ENCODE assay signal across 9 mouse cellular contexts in the genomic region with DNA sequence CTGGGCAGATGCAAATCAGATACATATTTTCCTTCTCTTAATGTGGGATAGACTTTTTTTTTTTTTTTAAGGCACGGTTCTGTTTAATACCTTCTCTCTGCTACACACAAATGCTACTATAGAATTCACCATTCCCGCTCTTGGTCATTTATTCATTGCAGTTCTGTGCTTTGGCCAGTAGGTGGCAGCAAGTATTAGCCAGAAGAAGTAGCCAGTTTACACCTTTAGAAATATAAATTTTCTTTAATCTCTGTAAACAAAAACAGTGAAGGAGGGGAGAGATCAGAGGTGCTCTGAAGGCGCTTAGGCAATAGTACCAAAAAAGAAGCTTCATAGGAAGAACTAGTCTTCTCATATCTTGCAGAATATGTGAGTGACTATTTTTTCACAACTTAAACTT. TPM values are rescaled to one million over a fixed set of nuclear protein-coding genes. Genes with fewer than 3 reads are reported as not detected.
A peak's percentile ranks its signal among the peaks of the same experiment; 100 is the strongest.
DNase-seq lines count a peak whose midpoint lies in the region; ATAC-seq and TF ChIP-seq lines count a peak whose summit lies in the region.
"Had no signal": no experiment of that assay in that cellular context is flagged by ENCODE, and none has a peak within 500 bp of the region (broad histone marks: within the 10 kb centered on the region; RNA-seq: fewer than 3 reads in every experiment).

No protein-coding gene starts in this region.

- peak; percentile 13 to 55 for DNase-seq in frontal cortex, postnatal 36 days (ENCODE audit: low spot score in 2 of 2)
- peak; percentile 44 for DNase-seq in thymus, adult 2 months
- DNase-seq in thymus, adult 18-20 months, result no peak
- DNase-seq in cerebellum, postnatal 14 days, result peak; percentile 67 to 69
- peak; percentile 65 for DNase-seq in kidney, postnatal 0 days (ENCODE audit: low spot score)
- DNase-seq in mesoderm, embryonic 11.5 days (ENCODE audit: low read depth, low spot score), result peak; percentile 56
- no peak for DNase-seq in ovary, postnatal 10 days (ENCODE audit: low spot score)

- H3K4me3 ChIP-seq in thymus, adult 2 months (ENCODE audit: control insufficient read depth, insufficient read depth, low read length), result no peak overlapping the region
- H3K4me3 ChIP-seq in kidney, postnatal 0 days (replicated peaks; ENCODE audit: low read depth, low read length), result no peak overlapping the region
- H3K4me3 ChIP-seq: hindbrain, embryonic 15.5 days had no signal

- TF ChIP-seq CTCF in thymus, adult 2 months (IDR thresholded peaks at IDR 0.05; ENCODE audit: borderline replicate concordance, control insufficient read depth, extremely low read depth, insufficient read depth, low read length, poor library complexity), result no peak
- TF ChIP-seq CTCF in kidney, postnatal 0 days (IDR thresholded peaks at IDR 0.05; ENCODE audit: low read depth), result peak; percentile 88

- H3K4me1 ChIP-seq in thymus, adult 2 months (replicated peaks; ENCODE audit: control insufficient read depth, insufficient read depth, low read length), result 0 out of 2 replicates have a peak, but pooled peaks cover 2% of the 10 kb centered on the region
- H3K4me1 ChIP-seq in kidney, postnatal 0 days (replicated peaks; ENCODE audit: insufficient read depth, low read length), result no peaks in the 10 kb centered on the region
- H3K4me1 ChIP-seq: hindbrain, embryonic 15.5 days had no signal

- TF ChIP-seq POLR2A in thymus, adult 2 months (IDR thresholded peaks at IDR 0.05; ENCODE audit: control insufficient read depth, extremely low read depth, insufficient read depth, low read length, poor library complexity), result no peak

- 4% methylated on average over 3 of the region's 3 CpGs for WGBS in thymus, adult 2 months
- 4% methylated on average over 3 of the region's 3 CpGs for WGBS in kidney, postnatal 0 days

- no peaks in the 10 kb centered on the region for H3K27me3 ChIP-seq in thymus, adult 2 months (ENCODE audit: control insufficient read depth, insufficient read depth, low read length)
- H3K27me3 ChIP-seq in kidney, postnatal 0 days (ENCODE audit: insufficient read depth, low read length), result no peaks in the 10 kb centered on the region
- H3K27me3 ChIP-seq: hindbrain, embryonic 15.5 days had no signal

- H3K9ac ChIP-seq in kidney, postnatal 0 days (ENCODE audit: low read depth, low read length), result no peak overlapping the region
- H3K9ac ChIP-seq: hindbrain, embryonic 15.5 days had no signal

- no peak overlapping the region for H3K4me2 ChIP-seq in kidney, postnatal 0 days (ENCODE audit: low read length)
- H3K4me2 ChIP-seq: hindbrain, embryonic 15.5 days had no signal

- no peak overlapping the region for H3K27ac ChIP-seq in thymus, adult 2 months (ENCODE audit: control insufficient read depth, insufficient read depth, low read length)
- H3K27ac ChIP-seq in kidney, postnatal 0 days, result no peak overlapping the region
- H3K27ac ChIP-seq: hindbrain, embryonic 15.5 days had no signal

- no peak for ATAC-seq in frontal cortex, adult (ENCODE audit: low TSS enrichment)
- ATAC-seq in kidney, postnatal 0 days (replicated peaks; ENCODE audit: low FRiP score, low read depth), result no peak

- no peaks in the 10 kb centered on the region for H3K36me3 ChIP-seq in thymus, adult 2 months (ENCODE audit: control insufficient read depth, insufficient read depth, low read length)
- H3K36me3 ChIP-seq in kidney, postnatal 0 days (ENCODE audit: insufficient read depth, low read length), result no peaks in the 10 kb centered on the region
- H3K36me3 ChIP-seq: hindbrain, embryonic 15.5 days had no signal

- H3K9me3 ChIP-seq in kidney, postnatal 0 days (replicated peaks; ENCODE audit: low read length), result no peaks in the 10 kb centered on the region
- H3K9me3 ChIP-seq: hindbrain, embryonic 15.5 days had no signal

RNA-seq across cellular contexts. Expression of gene Vps13a, which starts 22.0 kb away (rescaled TPM):
- polyA plus RNA-seq in thymus, adult 2 months (2012; rRNA removed), result 4.5 and 6.1 TPM in 2 replicates
- 9.6 TPM in 2 replicates for polyA plus RNA-seq in kidney, postnatal 0 days (2015; fragmentation: Nextera tagmentation; extraction: Ambion mirVana)

Comparison
In these comparisons a context has a peak if more than half of its experiments do, and no peak if none do; other contexts are left out.
1. DNase-seq: peak in frontal cortex, postnatal 36 days (2 of 2), thymus, adult 2 months (single experiment), cerebellum, postnatal 14 days (2 of 2), kidney, postnatal 0 days (single experiment) and mesoderm, embryonic 11.5 days (single experiment); none in thymus, adult 18-20 months (0 of 2) and ovary, postnatal 10 days (single experiment).